Mouse (Mus musculus) kidney, adult 9 months (tissue): Measurements from ENCODE around the gene Methig1.

Experiments used
- DNase-seq: peaks from one replicate; pipeline ENCODE4 v3.0.0; 2022

Methig1 gene

GRCm38 (mm10) chr15:100401811-100402210 is 48.9 kb downstream of the Methig1 start:
- peak; percentile 59 for DNase-seq

- no peak for DNase-seq
These were observed 49.4 kb downstream of the Methig1 start for GRCm38 (mm10) chr15:100402347-100402746.

DNA sequence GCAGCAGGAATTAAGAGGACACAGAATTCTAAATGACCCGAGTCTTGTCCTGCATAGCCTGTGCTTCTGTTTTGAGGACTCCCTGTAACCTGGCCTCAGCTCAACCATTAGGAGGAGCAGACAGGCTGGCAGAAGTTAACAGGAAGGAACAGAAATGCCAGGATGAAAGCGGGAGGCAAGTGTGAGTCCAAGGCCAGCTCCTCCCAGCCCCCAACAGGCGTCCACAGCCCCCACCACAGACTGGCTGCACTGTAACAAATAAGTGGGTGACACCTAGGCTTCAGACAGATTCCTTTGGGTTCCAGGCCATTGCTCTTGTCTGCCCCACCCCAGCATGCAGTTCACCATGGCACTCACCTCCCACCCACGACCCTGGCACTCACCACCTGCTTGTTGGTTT is 49.8 kb downstream of the Methig1 start:
- DNase-seq: no peak

GRCm38 (mm10) chr15:100403318-100404000 is 50.5 kb downstream of the Methig1 start:
- peak; percentile 91 for DNase-seq

- peak; percentile 53 for DNase-seq
These were observed 53.1 kb downstream of the Methig1 start for GRCm38 (mm10) chr15:100406088-100406487.

- DNase-seq: peak; percentile 95
These were observed 58.1 kb downstream of the Methig1 start for GRCm38 (mm10) chr15:100410918-100411672.

- peak; percentile 52 for DNase-seq
These were observed 58.8 kb downstream of the Methig1 start for GRCm38 (mm10) chr15:100411731-100412130.

- peak; percentile 74 for DNase-seq
These were observed 60.4 kb downstream of the Methig1 start for GRCm38 (mm10) chr15:100413306-100413705.

DNA sequence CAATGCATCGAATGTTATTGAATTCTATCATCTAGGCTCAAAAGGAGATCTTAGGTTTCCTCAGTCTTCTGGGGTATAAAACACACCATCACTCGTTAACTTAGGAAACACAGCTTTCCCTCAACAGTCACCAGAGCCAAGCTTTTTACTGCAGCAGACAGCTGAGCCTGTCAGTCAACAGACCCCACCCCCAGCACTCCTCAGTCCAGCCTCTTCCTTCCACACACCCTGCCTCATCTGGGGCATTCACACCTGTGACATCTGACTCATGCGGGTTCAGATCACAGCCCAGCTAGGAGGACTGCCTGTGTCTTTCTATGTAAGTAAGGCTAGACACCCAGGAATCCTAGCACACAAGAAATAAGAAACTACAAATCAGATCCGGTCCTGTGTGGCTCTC is 61.1 kb downstream of the Methig1 start:
- DNase-seq: peak; percentile 64

- no peak for DNase-seq
These were observed 62.0 kb downstream of the Methig1 start for GRCm38 (mm10) chr15:100414942-100415341.

GRCm38 (mm10) chr15:100415684-100416083 is 62.7 kb downstream of the Methig1 start:
- no peak for DNase-seq

DNA sequence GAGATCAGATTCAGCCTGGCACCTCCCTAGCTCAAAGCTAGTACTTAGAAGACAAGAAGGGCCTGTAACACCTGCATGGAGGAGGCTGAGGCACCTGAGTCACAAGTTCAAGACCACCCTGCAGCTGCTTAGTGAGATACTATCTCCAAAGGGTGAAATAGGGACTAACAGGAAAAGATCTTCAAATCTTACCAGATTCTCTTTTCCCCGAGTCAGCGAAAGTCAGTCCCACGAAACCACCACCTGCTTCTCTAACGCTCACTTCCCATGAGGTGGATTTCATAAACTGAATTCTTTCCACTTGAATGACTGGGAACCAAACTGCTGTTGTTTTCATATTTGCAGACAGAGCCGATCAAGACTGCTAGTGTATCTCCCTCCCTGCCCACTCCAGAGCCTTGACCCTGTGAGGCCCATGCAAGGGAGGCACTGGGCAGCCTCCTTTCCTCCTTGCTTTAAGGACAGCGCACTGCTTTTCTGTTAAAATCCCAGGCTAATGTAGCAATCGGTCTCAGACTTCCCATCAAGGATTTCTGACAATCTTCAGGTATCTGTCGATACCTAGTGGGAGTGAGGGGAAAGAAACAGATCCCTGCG is 65.0 kb downstream of the Methig1 start:
- DNase-seq: no peak

DNA sequence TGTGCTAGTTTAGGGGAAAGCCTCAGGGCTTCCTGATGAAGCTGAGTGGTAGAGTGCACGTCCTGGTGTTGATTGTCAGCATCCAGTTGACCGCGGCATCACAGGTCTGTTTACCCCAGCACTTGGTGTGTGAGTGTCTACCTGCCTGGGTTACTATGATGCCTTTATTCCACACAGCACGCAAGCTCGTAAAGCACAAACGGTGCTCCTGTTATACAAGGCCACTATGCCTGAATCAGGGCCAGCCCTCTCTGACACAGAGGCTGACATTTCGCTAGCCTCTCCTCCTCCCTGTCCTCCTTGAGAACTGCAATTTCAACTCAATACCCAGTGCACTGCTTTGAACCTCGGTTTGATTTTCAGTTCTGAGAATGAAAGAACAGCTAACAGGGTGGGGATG is 66.4 kb downstream of the Methig1 start:
- DNase-seq: peak; percentile 30

- no peak for DNase-seq
These were observed 67.2 kb downstream of the Methig1 start for GRCm38 (mm10) chr15:100419901-100420745.

- DNase-seq: no peak
These were observed 68.3 kb downstream of the Methig1 start for GRCm38 (mm10) chr15:100421059-100421757.

GRCm38 (mm10) chr15:100421758-100422197 is 68.8 kb downstream of the Methig1 start, which contains the start of gene Gm5475:
TSS of gene Gm5475 (plus strand) at chr15:100422147.
- DNase-seq: peak; percentile 92

DNA sequence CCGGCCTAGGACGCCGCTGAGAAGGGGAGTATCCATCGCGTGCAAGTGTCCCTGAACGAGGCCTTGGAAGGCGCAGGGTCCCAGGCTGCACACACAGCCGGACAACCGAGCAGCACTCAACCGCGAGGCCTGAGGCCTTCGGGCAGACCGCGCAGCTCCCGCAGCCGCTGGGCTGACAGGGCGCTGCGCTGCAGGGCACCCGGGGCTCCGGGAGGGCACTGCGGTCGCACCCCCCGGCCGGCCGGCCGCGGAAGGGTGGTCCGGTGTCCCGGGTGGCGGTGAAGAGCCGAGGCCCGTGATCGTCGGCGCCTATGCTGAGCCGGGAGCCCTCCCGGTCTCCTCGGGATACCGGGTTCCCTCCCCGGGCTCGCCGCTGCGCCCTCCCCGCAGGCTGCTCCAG is 69.5 kb downstream of the Methig1 start:
- DNase-seq: no peak

GRCm38 (mm10) chr15:100422899-100423860 is 70.2 kb downstream of the Methig1 start:
- DNase-seq: peak; percentile 97

GRCm38 (mm10) chr15:100423916-100424315 is 71.0 kb downstream of the Methig1 start:
- DNase-seq: peak; percentile 73

DNA sequence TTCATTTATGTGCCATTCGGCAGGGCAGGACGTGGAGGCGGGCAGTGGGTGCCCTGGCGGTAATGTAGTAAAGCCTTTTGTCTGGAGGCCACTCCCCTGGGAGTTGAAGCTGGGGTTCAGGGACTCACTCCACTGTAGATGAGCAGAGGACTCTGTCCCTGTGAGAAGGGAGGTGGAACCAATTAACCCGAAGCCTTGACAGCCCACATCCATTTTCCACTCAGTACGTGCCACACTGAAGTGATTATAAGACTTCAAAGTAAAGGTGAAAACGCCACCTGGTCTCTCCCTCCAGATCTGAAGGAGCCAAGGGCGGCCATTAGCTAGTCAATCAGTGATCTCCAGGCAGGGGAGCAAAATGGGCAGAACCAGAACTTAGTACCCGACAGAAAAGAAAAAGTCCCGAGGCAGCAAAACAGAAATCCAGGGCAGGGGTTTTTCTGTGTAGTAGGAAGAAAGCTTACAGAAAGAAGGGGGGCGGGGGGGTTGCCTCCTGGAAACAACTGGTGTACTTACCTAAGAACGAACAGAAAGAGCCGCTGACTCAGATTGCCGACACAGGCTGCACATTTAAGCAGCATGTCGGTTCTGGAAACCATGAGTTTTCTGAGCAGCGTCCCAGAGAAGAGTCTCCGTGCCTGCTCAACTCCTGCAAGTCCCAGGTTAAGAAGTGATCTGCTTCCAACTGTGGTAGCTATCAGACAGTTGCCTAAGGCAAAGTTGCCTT is 71.6 kb downstream of the Methig1 start, which contains the start of gene Slc11a2:
Gene Slc11a2, minus strand, starts transcription at position 677 of the 727 bp plus-strand sequence.
- DNase-seq: peak; percentile 80
